Mouse (Mus musculus) CH12.LX (cell line): ENCODE measurements at regions not wholly inside any gene's neighbourhood (a gene's known extent, or its start where the extent isn't known, plus 50 kb on each side); places are given as distances from the start of the nearest gene placed in this dataset.

Experiments used
- DNase-seq: peaks from one replicate; pipeline ENCODE4 v3.0.0-alpha.2; 2013; ENCODE audit errors: extremely low read depth
- H3K27ac ChIP-seq: 2 replicates; pipeline ENCODE4 v1.5.1; 2012; ENCODE audit warnings: low read depth, mild to moderate bottlenecking, control low read depth, moderate library complexity; ENCODE audit not compliant: insufficient read depth
- H3K27me3 ChIP-seq: replicated peaks from 2 replicates; pipeline ENCODE3; 2012; ENCODE audit warnings: inconsistent platforms
- H3K36me3 ChIP-seq, 2 experiments: replicated peaks in 1 of 2; 2 replicates each; pipeline versions ENCODE3 to v1.6.1; 2012; ENCODE audit warnings: inconsistent platforms in 1 of 2, low read length in 1 of 2, mild to moderate bottlenecking in 1 of 2, mixed read lengths in 1 of 2, moderate library complexity in 1 of 2; ENCODE audit not compliant: control insufficient read depth in 1 of 2, insufficient read depth in 1 of 2
- H3K4me1 ChIP-seq, 2 experiments: 2 replicates each; pipeline ENCODE4 v1.6.1; 2012; ENCODE audit warnings: inconsistent platforms in 1 of 2, moderate library complexity in 1 of 2; ENCODE audit not compliant: insufficient read depth in 2 of 2, control insufficient read depth in 1 of 2
- H3K4me2 ChIP-seq: 2 replicates; pipeline ENCODE4 v1.6.1; 2012; ENCODE audit warnings: low read depth, mild to moderate bottlenecking, control low read depth; ENCODE audit not compliant: poor library complexity, insufficient read depth, severe bottlenecking
- H3K4me3 ChIP-seq, 3 experiments: fragments of 150-350 bp in 1 of 3; sonication (generic) in 1 of 3; replicated peaks in 1 of 3; 2 replicates each; pipeline versions ENCODE3 to v1.5.1; 2011 to 2012; ENCODE audit warnings: low read depth in 2 of 3, low read length in 2 of 3, mild to moderate bottlenecking in 2 of 3, moderate library complexity in 2 of 3, control low read depth in 1 of 3, improper control_type of control experiment in 1 of 3, inconsistent platforms in 1 of 3, mixed read lengths in 1 of 3; ENCODE audit not compliant: poor library complexity in 1 of 3
- H3K79me2 ChIP-seq: replicated peaks from 2 replicates; pipeline ENCODE4 v1.6.1; 2012; ENCODE audit warnings: mild to moderate bottlenecking, moderate library complexity; ENCODE audit not compliant: control insufficient read depth, poor library complexity, insufficient read depth, severe bottlenecking; ENCODE audit errors: extremely low read depth
- H3K9ac ChIP-seq: 2 replicates; pipeline ENCODE4 v1.6.1; 2012; ENCODE audit warnings: low read depth, mild to moderate bottlenecking, control low read depth, moderate library complexity; ENCODE audit not compliant: insufficient read depth
- H3K9me3 ChIP-seq: replicated peaks from 2 replicates; pipeline ENCODE3; 2012; ENCODE audit warnings: low read length, inconsistent platforms, mixed read lengths
- BHLHE40 ChIP-seq: IDR thresholded peaks from 2 replicates; pipeline ENCODE4 v1.6.1; 2011; ENCODE audit warnings: mild to moderate bottlenecking, low read depth, low read length, improper control_type of control experiment
- CHD1 ChIP-seq: IDR thresholded peaks from 2 replicates; pipeline ENCODE4 v1.6.1; 2012; ENCODE audit warnings: low read depth, low read length, improper control_type of control experiment, inconsistent platforms
- CHD2 ChIP-seq: IDR thresholded peaks from 2 replicates; pipeline ENCODE4 v1.6.1; 2011; ENCODE audit warnings: low read length, improper control_type of control experiment
- CTCF ChIP-seq, 2 experiments: IDR thresholded peaks in 1 of 2; conservative IDR thresholded peaks in 1 of 2; 2 replicates each; pipeline ENCODE4 v1.5.1; 2011 to 2012; ENCODE audit warnings: low read depth in 2 of 2, low read length in 2 of 2, improper control_type of control experiment in 1 of 2, inconsistent platforms in 1 of 2, mild to moderate bottlenecking in 1 of 2, moderate library complexity in 1 of 2
- ELF1 ChIP-seq: IDR thresholded peaks from 2 replicates; pipeline ENCODE4 v1.6.1; 2014; ENCODE audit warnings: low read depth, mild to moderate bottlenecking, inconsistent platforms, low read length, improper control_type of control experiment
- EP300 ChIP-seq: IDR thresholded peaks from 2 replicates; pipeline ENCODE4 v1.6.1; 2011; ENCODE audit warnings: low read length, improper control_type of control experiment
- GABPA ChIP-seq: IDR thresholded peaks from 2 replicates; pipeline ENCODE4 v1.6.1; 2012; ENCODE audit warnings: low read depth, low read length, improper control_type of control experiment, inconsistent platforms; ENCODE audit not compliant: insufficient replicate concordance
- IRF4 ChIP-seq: IDR thresholded peaks from 2 replicates; pipeline ENCODE4 v1.6.1; 2014; ENCODE audit warnings: low read depth, mild to moderate bottlenecking, inconsistent platforms, low read length, improper control_type of control experiment
- JUN ChIP-seq: IDR thresholded peaks from 2 replicates; pipeline ENCODE4 v1.6.1; 2011; ENCODE audit warnings: low read depth, mild to moderate bottlenecking, low read length, improper control_type of control experiment, moderate library complexity; ENCODE audit not compliant: insufficient read depth
- KAT2A ChIP-seq: IDR thresholded peaks from 2 replicates; pipeline ENCODE4 v1.6.1; 2012; ENCODE audit warnings: low read length, improper control_type of control experiment, inconsistent platforms; ENCODE audit not compliant: insufficient replicate concordance
- MAX ChIP-seq: IDR thresholded peaks from 2 replicates; pipeline ENCODE4 v1.6.1; 2011; ENCODE audit warnings: low read length, improper control_type of control experiment
- MEF2A ChIP-seq: IDR thresholded peaks from 2 replicates; pipeline ENCODE4 v1.6.1; 2014; ENCODE audit warnings: low read depth, mild to moderate bottlenecking, inconsistent platforms, low read length, improper control_type of control experiment, borderline replicate concordance
- MXI1 ChIP-seq: IDR thresholded peaks from 2 replicates; pipeline ENCODE4 v1.6.1; 2011; ENCODE audit warnings: mild to moderate bottlenecking, low read depth, low read length, improper control_type of control experiment
- MYC ChIP-seq: IDR thresholded peaks from 2 replicates; pipeline ENCODE4 v1.6.1; 2011; ENCODE audit warnings: low read depth, mild to moderate bottlenecking, improper control_type of control experiment, low read length
- NRF1 ChIP-seq: IDR thresholded peaks from 2 replicates; pipeline ENCODE4 v1.6.1; 2014; ENCODE audit warnings: low read depth, mild to moderate bottlenecking, inconsistent platforms, low read length, improper control_type of control experiment, moderate library complexity
- POLR2A ChIP-seq: IDR thresholded peaks from 2 replicates; pipeline ENCODE4 v1.6.1; 2011; ENCODE audit warnings: low read depth, mild to moderate bottlenecking, improper control_type of control experiment, low read length
- RAD21 ChIP-seq: IDR thresholded peaks from 2 replicates; pipeline ENCODE4 v1.6.1; 2011; ENCODE audit warnings: low read depth, mild to moderate bottlenecking, low read length, improper control_type of control experiment, moderate library complexity
- RCOR1 ChIP-seq: conservative IDR thresholded peaks from 2 replicates; pipeline ENCODE4 v1.6.1; 2012; ENCODE audit warnings: low read depth, mild to moderate bottlenecking, inconsistent platforms, low read length, improper control_type of control experiment
- SMC3 ChIP-seq: IDR thresholded peaks from 2 replicates; pipeline ENCODE4 v1.6.1; 2011; ENCODE audit warnings: low read depth, low read length, improper control_type of control experiment
- TBP ChIP-seq: conservative IDR thresholded peaks from 2 replicates; pipeline ENCODE4 v1.6.1; 2011; ENCODE audit warnings: low read depth, low read length, improper control_type of control experiment
- UBTF ChIP-seq: IDR thresholded peaks from 2 replicates; pipeline ENCODE4 v1.6.1; 2012; ENCODE audit warnings: low read depth, mild to moderate bottlenecking, inconsistent platforms, low read length, improper control_type of control experiment, moderate library complexity
- USF1 ChIP-seq: IDR thresholded peaks from 2 replicates; pipeline ENCODE4 v1.6.1; 2014; ENCODE audit warnings: low read depth, mild to moderate bottlenecking, inconsistent platforms, low read length, improper control_type of control experiment
- ZC3H11A ChIP-seq: IDR thresholded peaks from 2 replicates; pipeline ENCODE4 v1.6.1; 2012; ENCODE audit warnings: low read depth, mild to moderate bottlenecking, inconsistent platforms, low read length, improper control_type of control experiment
- ZKSCAN1 ChIP-seq: IDR thresholded peaks from 2 replicates; pipeline ENCODE4 v1.6.1; 2012; ENCODE audit warnings: low read depth, inconsistent platforms, low read length, improper control_type of control experiment, borderline replicate concordance
- ZMIZ1 ChIP-seq: IDR thresholded peaks from 2 replicates; pipeline ENCODE4 v1.6.1; 2012; ENCODE audit warnings: low read depth, mild to moderate bottlenecking, inconsistent platforms, low read length, improper control_type of control experiment
- dilution Hi-C: fragments of 300-500 bp; cut with MboI; formaldehyde crosslinking; loops from 2 replicates; pipeline ENCODE4 v1.14.3; 2020; ENCODE audit warnings: low sequenced_read_pairs; ENCODE audit not compliant: extremely low pct_unique_long_range_greater_than_20kb, extremely low pct_ligation_motif_present
- in situ Hi-C: fragments of 300-500 bp; cut with MboI; formaldehyde crosslinking; loops from 3 replicates; pipeline ENCODE4 v1.14.3; 2019; ENCODE audit warnings: low sequenced_read_pairs, low pct_ligation_motif_present, low pct_unique_long_range_greater_than_20kb, mixed read lengths

- Histone ChIP-seq H3K9me3 (peaks cover 46% of the 10 kb centered on the region), H3K4me3 (no peak overlapping the region), H3K4me1 (no peaks in the 10 kb centered on the region), H3K27me3 (no peaks in the 10 kb centered on the region), H3K36me3 (no peaks in the 10 kb centered on the region), H3K4me2 (no peak overlapping the region), H3K79me2 (no peaks in the 10 kb centered on the region), H3K9ac (no peak overlapping the region), H3K27ac (no peak overlapping the region)
- TF ChIP-seq NRF1 (no peak), EP300 (no peak), USF1 (no peak), JUN (no peak), RCOR1 (no peak), BHLHE40 (no peak), CHD1 (no peak), UBTF (no peak), CTCF (conservative IDR thresholded peaks at IDR 0.05 in 1 of 2, IDR thresholded peaks at IDR 0.05 in 1 of 2; ENCODE audit: low read depth in 2 of 2, low read length in 2 of 2) (no peak), MYC (no peak), TBP (no peak), CHD2 (no peak), MXI1 (no peak), RAD21 (no peak)
- no peak for DNase-seq
- in situ Hi-C loops = no loop called here
- dilution Hi-C loops = no loop called here
These were observed 280.3 kb upstream of the Nr2f2 start for GRCm38 (mm10) chr7:70646801-70647200.

GRCm38 (mm10) chr7:70643694-70644301 is 277.3 kb upstream of the Nr2f2 start:
- H3K4me3 ChIP-seq = no peak overlapping the region
- in situ Hi-C loops (no loop called here), dilution Hi-C loops (no loop called here)
- peaks cover 52% of the 10 kb centered on the region for H3K9me3 ChIP-seq
- DNase-seq = no peak
- H3K9ac ChIP-seq = no peak overlapping the region
- no peaks in the 10 kb centered on the region for H3K36me3 ChIP-seq
- no peak for TF ChIP-seq NRF1
- TF ChIP-seq ZC3H11A = no peak
- no peak for TF ChIP-seq MYC
- TF ChIP-seq SMC3 = no peak
- no peak for TF ChIP-seq KAT2A
- no peak for TF ChIP-seq CHD2
- no peak for TF ChIP-seq IRF4
- no peak for TF ChIP-seq POLR2A
- TF ChIP-seq JUN = no peak
- TF ChIP-seq GABPA = no peak
- TF ChIP-seq UBTF = no peak
- no peak for TF ChIP-seq RAD21
- TF ChIP-seq BHLHE40 = no peak
- TF ChIP-seq MEF2A = no peak
- no peak for TF ChIP-seq ELF1
- TF ChIP-seq MAX = no peak
- TF ChIP-seq ZMIZ1 = no peak
- no peak for TF ChIP-seq RCOR1
- no peak for TF ChIP-seq ZKSCAN1
- no peaks in the 10 kb centered on the region for H3K27me3 ChIP-seq
- no peak overlapping the region for H3K27ac ChIP-seq
- no peaks in the 10 kb centered on the region for H3K4me1 ChIP-seq
- no peaks in the 10 kb centered on the region for H3K79me2 ChIP-seq
- H3K4me2 ChIP-seq = no peak overlapping the region
